In genomic region chr19:47885886-47886285, GRCm38 (mm10) we compare ENCODE assay signal across 23 mouse cellular contexts. TPM values are rescaled to one million over a fixed set of nuclear protein-coding genes. Genes with fewer than 3 reads are reported as not detected.
DNase-seq lines count a peak whose midpoint lies in the region; ATAC-seq lines count a peak whose summit lies in the region.
"Had no signal": no experiment of that assay in that cellular context is flagged by ENCODE, and none has a peak within 500 bp of the region (broad histone marks: within the 10 kb centered on the region; RNA-seq: fewer than 3 reads in every experiment).

No protein-coding gene starts in this region.

- no peaks in the 10 kb centered on the region for H3K27me3 ChIP-seq in heart, embryonic 15.5 days
- no peaks in the 10 kb centered on the region for H3K27me3 ChIP-seq in limb, embryonic 13.5 days
- H3K27me3 ChIP-seq: forebrain, embryonic 13.5 days; limb, embryonic 12.5 days; midbrain, embryonic 12.5 days had no signal

- no peak for ATAC-seq in heart, embryonic 15.5 days (replicated peaks; ENCODE audit: insufficient number of reproducible peaks, insufficient read depth, low FRiP score, low read depth)
- no peak for ATAC-seq in limb, embryonic 13.5 days (ENCODE audit: low FRiP score, low read depth)
- ATAC-seq: forebrain, embryonic 13.5 days had no signal

- H3K27ac ChIP-seq in heart, embryonic 15.5 days = peak overlapping the region; percentile 65
- H3K27ac ChIP-seq in brown adipose tissue, adult 24 weeks (replicated peaks; ENCODE audit: low read depth, low read length) = peak overlapping the region; percentile 19; the same call in 1 of the 2 replicates
- peak overlapping the region; percentile 28; the same call in 1 of the 2 replicates for H3K27ac ChIP-seq in limb, embryonic 13.5 days
- H3K27ac ChIP-seq: forebrain, embryonic 13.5 days; hindbrain, embryonic 14.5 days; limb, embryonic 12.5 days; macrophage; midbrain, embryonic 12.5 days had no signal

- no peaks in the 10 kb centered on the region for H3K9me3 ChIP-seq in heart, embryonic 15.5 days (replicated peaks)
- no peaks in the 10 kb centered on the region for H3K9me3 ChIP-seq in limb, embryonic 13.5 days
- H3K9me3 ChIP-seq: forebrain, embryonic 13.5 days; midbrain, embryonic 12.5 days had no signal

- no peak overlapping the region for H3K4me2 ChIP-seq in heart, embryonic 15.5 days
- no peak overlapping the region for H3K4me2 ChIP-seq in limb, embryonic 13.5 days (replicated peaks)
- H3K4me2 ChIP-seq: forebrain, embryonic 13.5 days; hindbrain, embryonic 14.5 days; limb, embryonic 12.5 days; lung, embryonic 14.5 days; midbrain, embryonic 12.5 days had no signal

- no peak for DNase-seq in heart, postnatal 4 days
- peak; percentile 22 for DNase-seq in kidney, postnatal 10 days
- no peak for DNase-seq in kidney, postnatal 4 days
- DNase-seq in embryo, embryonic 11 days = no peak
- DNase-seq: cerebellum, adult 8-10 months; gastrocnemius, postnatal 10 days; thymus, postnatal 14 days had no signal

- no peak overlapping the region for H3K4me3 ChIP-seq in heart, embryonic 15.5 days
- no peak overlapping the region for H3K4me3 ChIP-seq in brown adipose tissue, adult 24 weeks (ENCODE audit: insufficient read depth, low read depth, low read length)
- H3K4me3 ChIP-seq in limb, embryonic 13.5 days = no peak overlapping the region
- H3K4me3 ChIP-seq: erythroblast, embryonic 14.5 days; forebrain, embryonic 13.5 days; limb, embryonic 12.5 days; midbrain, embryonic 12.5 days had no signal

- H3K4me1 ChIP-seq in heart, embryonic 15.5 days (replicated peaks) = peaks cover 38% of the 10 kb centered on the region
- H3K4me1 ChIP-seq in brown adipose tissue, adult 24 weeks (ENCODE audit: control insufficient read depth, insufficient read depth, insufficient read length, low read length) = no peaks in the 10 kb centered on the region
- H3K4me1 ChIP-seq in limb, embryonic 13.5 days = peaks cover 53% of the 10 kb centered on the region
- H3K4me1 ChIP-seq: forebrain, embryonic 13.5 days; midbrain, embryonic 12.5 days had no signal

- WGBS in heart, embryonic 15.5 days = 56% methylated on average over 11 of the region's 11 CpGs
- 80% methylated on average over 11 of the region's 11 CpGs for WGBS in limb, embryonic 13.5 days

- H3K36me3 ChIP-seq in heart, embryonic 15.5 days = no peaks in the 10 kb centered on the region
- no peaks in the 10 kb centered on the region for H3K36me3 ChIP-seq in limb, embryonic 13.5 days
- H3K36me3 ChIP-seq: limb, embryonic 12.5 days; midbrain, embryonic 12.5 days had no signal

- H3K9ac ChIP-seq in heart, embryonic 15.5 days = no peak overlapping the region
- H3K9ac ChIP-seq in limb, embryonic 13.5 days = no peak overlapping the region
- H3K9ac ChIP-seq: forebrain, embryonic 13.5 days; hindbrain, embryonic 14.5 days; limb, embryonic 12.5 days; lung, embryonic 14.5 days; midbrain, embryonic 12.5 days had no signal

RNA-seq across cellular contexts. Expression of gene Gsto2, which starts 20.6 kb away (rescaled TPM):
- 0.74 and 1.2 TPM in 2 replicates for polyA plus RNA-seq in heart, embryonic 15.5 days (2015; fragmentation: Nextera tagmentation; extraction: Ambion mirVana)
- 1 to 10 TPM; 1.5 to 1.8 TPM for total RNA-seq in heart, postnatal 4 days (2021)
- polyA plus RNA-seq in brown adipose tissue, adult 24 weeks (2012; ENCODE audit: insufficient read depth, insufficient read length, missing spikeins) = 6.9 and 8.8 TPM in 2 replicates
- polyA plus RNA-seq in limb, embryonic 13.5 days (2015; fragmentation: Nextera tagmentation; extraction: Ambion mirVana) = 1.3 and 1.7 TPM in 2 replicates
- total RNA-seq: common myeloid progenitor, adult 5-6 weeks had no signal
- polyA plus RNA-seq: erythroblast, embryonic 14.5 days; small intestine, adult 2 months had no signal

RNA-seq across cellular contexts. Expression of gene Gsto1, which starts 31.1 kb away (rescaled TPM):
- polyA plus RNA-seq in heart, embryonic 15.5 days (2015; fragmentation: Nextera tagmentation; extraction: Ambion mirVana) = 97.5 and 103 TPM in 2 replicates
- total RNA-seq in heart, postnatal 4 days (2021) = 10 to 100 TPM; 68.9 to 69.7 TPM
- 148 and 196 TPM in 2 replicates for polyA plus RNA-seq in brown adipose tissue, adult 24 weeks (2012; ENCODE audit: insufficient read depth, insufficient read length, missing spikeins)
- 177 and 181 TPM in 2 replicates for polyA plus RNA-seq in limb, embryonic 13.5 days (2015; fragmentation: Nextera tagmentation; extraction: Ambion mirVana)

RNA-seq across cellular contexts. Expression of gene Cfap43, which starts 33.2 kb away (rescaled TPM):
- polyA plus RNA-seq in heart, embryonic 15.5 days (2015; fragmentation: Nextera tagmentation; extraction: Ambion mirVana) = 0.08 and 0.24 TPM in 2 replicates
- not detected for total RNA-seq in heart, postnatal 4 days (2021)
- polyA plus RNA-seq in brown adipose tissue, adult 24 weeks (2012; ENCODE audit: insufficient read depth, insufficient read length, missing spikeins) = not detected in 2 replicates
- polyA plus RNA-seq in limb, embryonic 13.5 days (2015; fragmentation: Nextera tagmentation; extraction: Ambion mirVana) = 0.08 and 0.09 TPM in 2 replicates
- total RNA-seq: adrenal gland, adult 2 months; common myeloid progenitor, adult 5-6 weeks; gastrocnemius, postnatal 10 days had no signal
- polyA plus RNA-seq: adrenal gland, adult 2 months; embryonic facial prominence, embryonic 11.5 days; erythroblast, embryonic 14.5 days; small intestine, adult 2 months had no signal

RNA-seq across cellular contexts. Expression of gene Itprip, which starts 33.2 kb away (rescaled TPM):
- 17.4 and 20.7 TPM in 2 replicates for polyA plus RNA-seq in heart, embryonic 15.5 days (2015; fragmentation: Nextera tagmentation; extraction: Ambion mirVana)
- total RNA-seq in heart, postnatal 4 days (2021) = 10 to 100 TPM; 21.6 TPM
- 0.42 and 1.6 TPM in 2 replicates for polyA plus RNA-seq in brown adipose tissue, adult 24 weeks (2012; ENCODE audit: insufficient read depth, insufficient read length, missing spikeins)
- polyA plus RNA-seq in limb, embryonic 13.5 days (2015; fragmentation: Nextera tagmentation; extraction: Ambion mirVana) = 24.3 and 26.6 TPM in 2 replicates

RNA-seq across cellular contexts. Expression of gene Cfap58, which starts 51.6 kb away (rescaled TPM):
- polyA plus RNA-seq in heart, embryonic 15.5 days (2015; fragmentation: Nextera tagmentation; extraction: Ambion mirVana) = 0.09 TPM in 1 of 2 replicates, not detected in the other
- 1 to 10 TPM; 2.2 to 2.3 TPM for total RNA-seq in heart, postnatal 4 days (2021)
- not detected in 2 replicates for polyA plus RNA-seq in brown adipose tissue, adult 24 weeks (2012; ENCODE audit: insufficient read depth, insufficient read length, missing spikeins)
- polyA plus RNA-seq in limb, embryonic 13.5 days (2015; fragmentation: Nextera tagmentation; extraction: Ambion mirVana) = 0.05 TPM in 1 of 2 replicates, not detected in the other
- total RNA-seq: adrenal gland, adult 2 months; common myeloid progenitor, adult 5-6 weeks; gastrocnemius, postnatal 10 days had no signal
- polyA plus RNA-seq: adrenal gland, adult 2 months; C2C12; embryonic facial prominence, embryonic 11.5 days; erythroblast, embryonic 14.5 days; intestine, embryonic 14.5 days; lung, embryonic 14.5 days; macrophage; small intestine, adult 2 months had no signal
